Mouse (Mus musculus) neural tube, embryonic 13.5 days (tissue): ENCODE results near the gene Chchd1. TPM values are rescaled to one million over a fixed set of nuclear protein-coding genes. Genes with fewer than 3 reads are reported as not detected.

Experiments
- ATAC-seq: fragments of 200-750 bp; cut with Nextera tagmentation; 2 replicates; pipeline ENCODE4 v1.8.0; 2017; ENCODE audit warnings: low read depth, mild to moderate bottlenecking, moderate TSS enrichment, moderate library complexity
- H3K27ac ChIP-seq: fragments of 300-500 bp; sonication (generic); replicated peaks from 2 replicates; pipeline ENCODE4 v1.5.1; 2015; ENCODE audit warnings: moderate library complexity, mild to moderate bottlenecking, inconsistent platforms
- H3K27me3 ChIP-seq: fragments of 300-500 bp; sonication (generic); 2 replicates; pipeline ENCODE4 v1.6.1; 2015; ENCODE audit warnings: mild to moderate bottlenecking, inconsistent platforms
- H3K36me3 ChIP-seq: fragments of 300-500 bp; sonication (generic); 2 replicates; pipeline ENCODE4 v1.6.1; 2015; ENCODE audit warnings: mild to moderate bottlenecking, inconsistent platforms
- H3K4me1 ChIP-seq: fragments of 300-500 bp; sonication (generic); replicated peaks from 2 replicates; pipeline ENCODE4 v1.6.1; 2015; ENCODE audit warnings: inconsistent platforms
- H3K4me2 ChIP-seq: fragments of 300-500 bp; sonication (generic); 2 replicates; pipeline ENCODE4 v1.6.1; 2015; ENCODE audit warnings: inconsistent platforms, mild to moderate bottlenecking, moderate library complexity
- H3K4me3 ChIP-seq: fragments of 300-500 bp; sonication (generic); 2 replicates; pipeline ENCODE4 v1.5.1; 2015; ENCODE audit warnings: mild to moderate bottlenecking, inconsistent platforms
- H3K9ac ChIP-seq: fragments of 300-500 bp; sonication (generic); 2 replicates; pipeline ENCODE4 v1.6.1; 2015; ENCODE audit warnings: moderate library complexity, mild to moderate bottlenecking, inconsistent platforms
- H3K9me3 ChIP-seq: fragments of 300-500 bp; sonication (generic); 2 replicates; pipeline ENCODE4 v1.6.1; 2016; ENCODE audit warnings: inconsistent platforms
- whole genome bisulfite sequencing: fragments of 180-500 bp; shearing (Covaris S2); methylation state at CpG from one replicate; pipeline ENCODE4 v1.1.7; 2015; 5-methylcytosine and 5-hydroxymethylcytosine counted together
- polyA plus RNA-seq: library from polyadenylated mRNA; unstranded; fragments of >200 nt; fragmentation: Nextera tagmentation; extraction: Ambion mirVana; gene quantifications from 2 replicates; pipeline ENCODE4 v1.2.1, GENCODE M21; 2015

Gene Chchd1
- polyA plus RNA-seq, 1 experiment from 2014 or later = 218 TPM

DNA sequence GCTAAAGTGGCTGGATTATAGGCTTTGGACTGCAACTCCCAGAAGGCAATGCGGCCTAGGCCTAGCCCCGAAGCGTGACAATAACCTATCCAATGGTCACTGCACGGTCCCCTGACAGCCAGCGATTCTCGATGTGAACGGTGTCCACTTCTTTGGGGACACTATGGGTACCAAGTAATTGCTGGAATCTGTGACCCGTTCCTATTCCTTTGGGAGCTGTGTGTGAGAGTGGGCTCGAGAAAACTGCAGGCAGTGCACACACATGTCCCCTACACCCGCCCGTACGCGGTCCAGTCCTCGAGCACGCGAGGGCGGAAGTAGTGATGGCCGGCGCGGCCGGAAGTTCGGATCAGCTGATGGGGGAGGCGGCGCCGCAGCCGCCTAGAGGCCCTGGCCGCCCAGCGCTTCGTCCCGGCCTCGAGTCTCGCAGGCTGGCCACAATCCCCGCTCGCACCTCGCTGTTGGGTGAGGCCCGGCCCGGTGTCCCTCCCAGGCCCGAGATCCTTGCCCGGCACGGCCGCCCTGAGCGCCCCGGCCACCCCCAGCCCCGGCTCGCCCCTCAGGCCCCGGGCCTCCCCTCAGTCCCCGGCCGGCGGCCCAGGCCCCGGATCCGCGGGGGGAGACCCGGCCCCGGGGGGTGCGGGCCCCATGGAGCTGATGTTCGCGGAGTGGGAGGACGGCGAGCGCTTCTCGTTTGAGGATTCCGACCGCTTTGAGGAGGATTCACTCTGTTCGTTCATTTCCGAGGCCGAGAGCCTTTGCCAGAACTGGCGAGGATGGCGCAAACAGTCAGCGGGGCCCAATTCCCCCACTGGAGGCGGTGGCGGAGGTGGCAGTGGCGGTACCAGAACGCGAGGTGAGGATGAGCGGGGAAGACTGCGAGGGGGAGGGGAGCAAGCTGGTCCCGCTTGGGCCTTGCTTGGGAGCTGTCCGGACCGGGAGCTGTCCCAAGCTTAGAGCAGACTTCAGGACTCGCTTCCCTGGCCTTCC is 4.7 kb downstream of the Chchd1 start, which contains the start of gene Zswim8:
TSS of gene Zswim8 (plus strand) at position 352 of the 990 bp plus-strand sequence.
- Histone ChIP-seq H3K9ac (peak within 1 kb of the TSS; percentile 99), H3K36me3 (peaks cover 45% of the 10 kb centered on the region), H3K27ac (peak within 1 kb of the TSS; percentile 87), H3K4me2 (peak within 1 kb of the TSS; percentile 83), H3K4me1 (peaks cover 36% of the 10 kb centered on the region), H3K9me3 (no peaks in the 10 kb centered on the region), H3K4me3 (peak within 1 kb of the TSS; percentile 100), H3K27me3 (no peaks in the 10 kb centered on the region)
- ATAC-seq = peak; percentile 95
- under 1% methylated on average over 79 of the region's 80 CpGs for WGBS

DNA sequence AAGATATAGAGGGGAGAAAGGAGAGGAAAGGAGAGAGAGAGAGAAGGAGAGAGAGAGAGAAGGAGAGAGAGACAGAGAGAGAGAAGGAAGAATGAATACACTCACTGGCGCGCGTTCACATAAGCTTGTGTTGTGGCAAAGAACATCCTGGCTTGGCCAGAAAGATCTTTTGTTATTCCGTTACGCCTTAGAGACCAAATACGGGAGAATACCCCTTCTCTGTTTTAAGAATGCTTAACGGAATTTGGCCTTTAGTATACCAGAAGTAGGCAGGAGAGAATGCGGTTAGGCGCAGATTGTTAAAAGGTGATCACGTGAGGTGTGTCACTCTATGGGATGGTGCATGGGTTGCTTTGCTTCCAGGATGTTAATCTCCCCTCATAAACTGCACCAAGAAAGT is 5.4 kb downstream of the Chchd1 start:
- H3K36me3 ChIP-seq = peaks cover 52% of the 10 kb centered on the region
- H3K4me2 ChIP-seq = peak overlapping the region; percentile 83
- peaks cover 36% of the 10 kb centered on the region for H3K4me1 ChIP-seq
- peak overlapping the region; percentile 99 for H3K9ac ChIP-seq
- WGBS = 11% methylated on average over 10 of the region's 10 CpGs
- peak overlapping the region; percentile 87 for H3K27ac ChIP-seq
- ATAC-seq = no peak
- no peaks in the 10 kb centered on the region for H3K27me3 ChIP-seq
- peak overlapping the region; percentile 100 for H3K4me3 ChIP-seq
- no peaks in the 10 kb centered on the region for H3K9me3 ChIP-seq

DNA sequence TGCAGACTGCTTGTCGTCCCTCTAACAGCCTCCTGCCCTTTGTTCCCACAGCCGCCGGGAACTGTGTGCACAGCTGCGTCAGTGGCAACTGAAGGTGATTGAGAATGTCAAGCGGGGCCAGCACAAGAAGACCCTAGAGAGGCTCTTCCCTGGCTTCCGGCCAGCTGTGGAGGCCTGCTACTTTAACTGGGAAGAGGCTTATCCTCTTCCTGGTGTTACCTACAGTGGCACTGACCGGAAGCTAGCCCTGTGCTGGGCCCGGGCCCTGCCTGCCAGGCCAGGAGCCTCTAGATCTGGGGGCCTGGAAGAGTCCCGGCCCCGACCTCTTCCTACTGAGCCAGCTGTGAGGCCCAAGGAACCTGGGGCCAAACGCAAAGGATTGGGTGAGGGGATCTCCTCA is 11.0 kb downstream of the Chchd1 start:
- no peaks in the 10 kb centered on the region for H3K27me3 ChIP-seq
- no peaks in the 10 kb centered on the region for H3K9me3 ChIP-seq
- peaks cover 91% of the 10 kb centered on the region for H3K36me3 ChIP-seq
- 76% methylated on average over 11 of the region's 11 CpGs for WGBS
- H3K27ac ChIP-seq = no peak overlapping the region
- peaks cover 13% of the 10 kb centered on the region for H3K4me1 ChIP-seq
- no peak overlapping the region for H3K4me3 ChIP-seq
- H3K9ac ChIP-seq = no peak overlapping the region
- no peak overlapping the region for H3K4me2 ChIP-seq
- ATAC-seq = 0 out of 2 replicates have a peak, but pooled peaks have one; percentile 20

DNA sequence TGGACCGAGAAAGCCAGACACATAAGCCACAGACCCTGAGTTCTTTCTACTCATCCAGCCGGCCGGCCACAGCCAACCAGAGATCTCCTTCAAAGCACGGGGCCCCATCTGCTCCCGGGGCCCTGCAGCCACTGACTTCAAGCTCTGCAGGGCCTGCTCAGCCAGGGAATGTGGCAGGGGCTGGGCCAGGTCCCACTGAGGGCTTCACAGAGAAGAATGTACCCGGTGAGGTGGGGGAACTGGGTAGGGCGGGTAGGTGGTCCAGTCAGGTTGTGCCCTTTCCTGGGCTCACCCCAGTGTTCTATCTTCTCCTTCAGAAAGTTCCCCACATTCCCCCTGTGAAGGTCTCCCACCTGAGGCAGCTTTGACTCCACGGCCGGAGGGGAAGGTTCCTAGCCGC is 15.6 kb downstream of the Chchd1 start:
- WGBS = 92% methylated on average over 10 of the region's 10 CpGs
- H3K36me3 ChIP-seq = peaks cover 100% of the 10 kb centered on the region
- no peak overlapping the region for H3K4me3 ChIP-seq
- H3K27ac ChIP-seq = no peak overlapping the region
- H3K9ac ChIP-seq = no peak overlapping the region
- H3K27me3 ChIP-seq = no peaks in the 10 kb centered on the region
- no peak for ATAC-seq
- H3K4me2 ChIP-seq = no peak overlapping the region
- H3K9me3 ChIP-seq = no peaks in the 10 kb centered on the region
- H3K4me1 ChIP-seq = no peaks in the 10 kb centered on the region

DNA sequence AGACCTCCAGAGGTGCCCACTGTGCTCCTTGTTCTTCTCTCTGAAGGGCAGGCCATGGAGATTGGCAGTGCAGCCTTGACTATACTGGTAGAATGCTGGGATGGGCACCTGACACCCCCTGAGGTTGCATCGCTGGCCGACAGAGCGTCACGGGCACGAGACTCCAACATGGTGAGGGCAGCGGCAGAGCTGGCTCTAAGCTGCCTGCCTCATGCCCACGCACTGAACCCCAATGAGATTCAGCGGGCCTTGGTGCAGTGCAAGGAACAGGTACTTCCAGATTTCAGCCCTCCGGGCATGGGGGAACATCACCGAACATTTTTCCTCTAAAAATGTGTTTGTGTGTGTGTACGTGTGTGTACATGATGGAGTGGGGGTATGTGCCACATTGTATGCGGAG is 17.0 kb downstream of the Chchd1 start:
- no peak for ATAC-seq
- Histone ChIP-seq H3K27me3 (no peaks in the 10 kb centered on the region), H3K4me1 (no peaks in the 10 kb centered on the region), H3K27ac (no peak overlapping the region), H3K36me3 (peaks cover 99% of the 10 kb centered on the region), H3K4me2 (no peak overlapping the region), H3K9me3 (no peaks in the 10 kb centered on the region), H3K9ac (no peak overlapping the region), H3K4me3 (no peak overlapping the region)
- 92% methylated on average over 12 of the region's 12 CpGs for WGBS

DNA sequence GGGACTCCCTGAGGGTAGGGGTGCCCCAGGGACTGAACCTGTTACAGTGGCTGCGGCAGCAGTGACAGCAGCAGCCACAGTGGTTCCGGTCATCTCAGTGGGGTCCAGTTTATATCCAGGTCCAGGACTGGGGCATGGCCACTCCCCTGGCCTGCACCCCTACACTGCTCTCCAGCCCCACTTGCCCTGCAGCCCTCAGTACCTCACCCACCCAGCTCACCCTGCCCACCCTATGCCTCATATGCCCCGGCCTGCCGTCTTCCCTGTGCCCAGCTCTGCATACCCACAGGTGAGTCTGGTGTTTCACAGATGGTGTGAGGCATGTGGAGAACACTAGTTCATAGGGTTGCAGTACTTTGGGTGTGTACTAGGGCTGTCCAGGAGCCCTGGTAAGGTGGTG is 18.6 kb downstream of the Chchd1 start:
- Histone ChIP-seq H3K9me3 (no peaks in the 10 kb centered on the region), H3K4me3 (no peak overlapping the region), H3K4me1 (no peaks in the 10 kb centered on the region), H3K27ac (no peak overlapping the region), H3K9ac (no peak overlapping the region), H3K36me3 (peaks cover 99% of the 10 kb centered on the region), H3K4me2 (no peak overlapping the region), H3K27me3 (no peaks in the 10 kb centered on the region)
- no peak for ATAC-seq
- 93% methylated on average over 4 of the region's 4 CpGs for WGBS

DNA sequence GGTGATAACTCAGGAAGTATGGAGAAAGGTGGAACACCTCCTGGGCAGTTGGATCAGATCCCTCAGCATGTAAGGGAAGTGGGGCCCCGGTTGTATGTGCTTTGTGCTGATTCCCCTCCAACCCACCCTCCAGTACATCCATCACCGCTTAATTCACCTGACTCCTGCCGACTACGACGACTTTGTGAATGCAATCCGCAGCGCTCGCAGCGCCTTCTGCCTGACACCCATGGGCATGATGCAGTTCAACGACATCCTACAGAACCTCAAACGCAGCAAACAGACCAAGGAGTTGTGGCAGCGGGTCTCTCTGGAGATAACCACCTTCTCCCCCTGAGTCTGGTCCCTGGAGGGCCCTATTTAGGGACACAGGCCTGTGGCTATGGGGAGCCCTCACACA is 20.2 kb downstream of the Chchd1 start:
- Histone ChIP-seq H3K27ac (no peak overlapping the region), H3K9ac (no peak overlapping the region), H3K27me3 (no peaks in the 10 kb centered on the region), H3K4me2 (no peak overlapping the region), H3K4me1 (no peaks in the 10 kb centered on the region), H3K9me3 (no peaks in the 10 kb centered on the region), H3K36me3 (peaks cover 98% of the 10 kb centered on the region), H3K4me3 (no peak overlapping the region)
- no peak for ATAC-seq
- 92% methylated on average over 12 of the region's 12 CpGs for WGBS

DNA sequence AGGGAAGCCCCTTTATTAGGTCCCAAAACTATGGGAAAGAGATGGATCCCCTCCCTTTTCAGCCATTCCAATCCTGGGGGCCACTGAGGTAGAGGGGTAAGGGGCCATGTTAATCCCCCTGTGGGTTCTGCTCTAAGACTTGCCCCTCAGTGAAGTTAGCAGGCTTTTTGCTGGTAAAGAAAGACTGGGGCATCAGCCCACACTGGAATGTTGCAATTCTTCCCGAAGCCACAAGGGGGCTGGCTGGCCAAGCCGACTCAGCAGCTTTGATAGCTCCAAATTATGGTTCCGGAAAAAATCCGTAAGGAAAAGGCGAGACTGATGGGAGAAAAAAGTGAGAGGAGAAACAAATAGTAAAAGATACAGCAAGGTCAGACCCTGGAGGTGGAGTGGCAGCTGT is 21.2 kb downstream of the Chchd1 start:
- Histone ChIP-seq H3K4me2 (no peak overlapping the region), H3K9me3 (no peaks in the 10 kb centered on the region), H3K4me1 (no peaks in the 10 kb centered on the region), H3K9ac (no peak overlapping the region), H3K4me3 (no peak overlapping the region), H3K27ac (no peak overlapping the region), H3K36me3 (peaks cover 97% of the 10 kb centered on the region), H3K27me3 (no peaks in the 10 kb centered on the region)
- ATAC-seq = 0 out of 2 replicates have a peak, but pooled peaks have one; percentile 25
- 27% methylated on average over 5 of the region's 5 CpGs for WGBS

DNA sequence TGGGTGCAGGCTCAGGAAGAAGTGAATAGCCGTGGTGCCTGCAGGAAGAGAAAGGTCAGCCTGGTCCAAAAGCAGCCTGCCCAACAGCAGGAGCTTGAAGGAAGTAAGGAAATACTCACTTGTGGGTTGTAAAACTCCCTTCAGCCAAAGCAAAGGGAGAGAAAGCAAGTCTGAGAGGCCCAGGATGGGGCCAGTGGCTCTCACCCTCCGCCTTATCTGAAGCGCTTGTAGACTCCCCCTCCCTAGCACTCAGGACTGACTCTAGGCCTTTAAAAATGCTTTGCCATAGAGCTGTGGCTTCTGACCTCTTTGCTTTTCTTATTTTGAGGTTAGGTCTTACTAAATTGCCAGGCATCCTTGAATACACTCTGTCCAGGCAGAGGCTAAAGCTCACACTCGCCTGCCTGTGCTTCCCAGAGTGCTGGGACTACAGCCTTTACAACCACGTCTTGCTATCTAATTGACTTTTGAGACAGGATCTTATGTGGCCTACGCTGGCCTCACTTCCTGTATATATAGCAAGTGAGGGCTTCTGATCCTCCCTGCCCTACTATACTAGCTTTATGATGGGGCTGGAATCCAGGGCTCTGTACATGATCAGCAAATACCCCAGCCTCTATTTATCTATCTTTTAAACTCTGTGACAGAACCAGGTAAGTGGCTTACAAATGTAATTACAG is 23.0 kb downstream of the Chchd1 start:
- H3K9ac ChIP-seq = no peak overlapping the region
- no peaks in the 10 kb centered on the region for H3K27me3 ChIP-seq
- H3K4me1 ChIP-seq = no peaks in the 10 kb centered on the region
- H3K4me2 ChIP-seq = no peak overlapping the region
- ATAC-seq = no peak
- peaks cover 97% of the 10 kb centered on the region for H3K36me3 ChIP-seq
- no peak overlapping the region for H3K4me3 ChIP-seq
- WGBS = 71% methylated on average over 6 of the region's 6 CpGs
- H3K27ac ChIP-seq = no peak overlapping the region
- no peaks in the 10 kb centered on the region for H3K9me3 ChIP-seq

DNA sequence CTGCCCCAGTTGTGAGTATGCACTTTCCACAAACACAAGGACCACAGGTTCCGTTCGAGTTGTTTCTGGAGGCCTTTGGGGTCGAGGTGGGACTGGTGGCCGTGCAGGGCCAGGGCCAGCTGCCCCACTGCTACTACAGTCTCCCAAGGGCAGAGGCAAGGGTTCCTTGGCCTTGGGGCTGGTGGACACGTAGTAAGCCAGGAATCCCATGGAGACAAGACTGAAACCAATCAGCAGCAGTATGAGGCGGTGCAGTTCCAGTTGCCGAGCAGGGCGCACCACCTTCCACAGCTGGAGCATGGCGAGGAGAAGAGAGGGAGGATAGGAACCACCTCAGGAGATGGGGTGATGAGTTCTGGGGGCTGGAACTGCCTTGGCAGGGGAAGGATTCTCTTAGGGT is 27.1 kb downstream of the Chchd1 start:
- H3K9ac ChIP-seq = no peak overlapping the region
- no peaks in the 10 kb centered on the region for H3K27me3 ChIP-seq
- H3K9me3 ChIP-seq = no peaks in the 10 kb centered on the region
- no peak overlapping the region for H3K27ac ChIP-seq
- H3K4me1 ChIP-seq = peaks cover 20% of the 10 kb centered on the region
- WGBS = 94% methylated on average over 9 of the region's 9 CpGs
- no peak for ATAC-seq
- H3K4me3 ChIP-seq = no peak overlapping the region
- no peak overlapping the region for H3K4me2 ChIP-seq
- peaks cover 67% of the 10 kb centered on the region for H3K36me3 ChIP-seq

DNA sequence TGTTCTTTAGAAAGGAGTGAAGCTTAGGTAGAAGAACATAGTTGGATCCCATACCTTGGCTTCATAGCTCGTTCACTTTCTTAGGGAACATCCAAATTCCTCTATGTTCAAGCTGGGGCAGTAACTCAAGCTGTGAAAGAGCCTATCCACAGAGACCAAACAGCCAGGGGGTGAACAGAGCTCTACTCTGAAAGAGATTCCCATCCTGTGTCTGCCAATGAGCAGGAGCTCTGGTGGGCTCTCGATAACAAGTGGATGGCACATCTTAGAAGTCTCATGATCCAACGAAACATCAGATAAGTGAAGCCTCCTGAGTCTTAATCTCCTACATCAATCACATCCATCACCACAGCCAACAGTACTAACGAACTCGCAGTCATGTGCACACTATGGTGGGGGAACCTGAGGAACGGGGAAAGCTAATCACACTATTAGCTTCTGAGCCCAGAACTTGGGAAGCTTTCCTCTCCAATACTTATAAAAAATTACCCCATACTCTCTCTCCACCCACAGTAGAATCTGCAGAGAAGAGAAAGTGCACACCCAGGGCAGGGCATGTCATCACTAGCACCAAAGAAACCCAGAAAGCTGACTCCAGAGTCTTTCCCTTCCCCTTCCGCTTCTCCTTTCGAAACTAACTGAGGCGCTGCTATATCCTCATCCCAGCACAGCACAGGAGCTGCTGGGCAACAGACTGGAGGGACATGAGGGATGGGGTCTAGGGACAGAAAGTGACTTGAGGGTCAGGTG is 28.2 kb downstream of the Chchd1 start:
- H3K9me3 ChIP-seq = no peaks in the 10 kb centered on the region
- WGBS = 91% methylated on average over 9 of the region's 9 CpGs
- no peak overlapping the region for H3K4me2 ChIP-seq
- H3K27me3 ChIP-seq = no peaks in the 10 kb centered on the region
- no peak for ATAC-seq
- peaks cover 65% of the 10 kb centered on the region for H3K36me3 ChIP-seq
- no peak overlapping the region for H3K27ac ChIP-seq
- H3K9ac ChIP-seq = no peak overlapping the region
- no peak overlapping the region for H3K4me3 ChIP-seq
- peaks cover 26% of the 10 kb centered on the region for H3K4me1 ChIP-seq
